Mouse (Mus musculus): Measurements from ENCODE around the gene Manba. TPM values are rescaled to one million over a fixed set of nuclear protein-coding genes. Genes with fewer than 3 reads are reported as not detected.
"Not testable (repeated sequence)": the region's sequence is repeated elsewhere in the genome, so short reads cannot be mapped to it uniquely, and the experiment has no call there.

The Manba gene
- polyA plus RNA-seq, 1 experiment from 2014 or later: 5.9 TPM

DNA sequence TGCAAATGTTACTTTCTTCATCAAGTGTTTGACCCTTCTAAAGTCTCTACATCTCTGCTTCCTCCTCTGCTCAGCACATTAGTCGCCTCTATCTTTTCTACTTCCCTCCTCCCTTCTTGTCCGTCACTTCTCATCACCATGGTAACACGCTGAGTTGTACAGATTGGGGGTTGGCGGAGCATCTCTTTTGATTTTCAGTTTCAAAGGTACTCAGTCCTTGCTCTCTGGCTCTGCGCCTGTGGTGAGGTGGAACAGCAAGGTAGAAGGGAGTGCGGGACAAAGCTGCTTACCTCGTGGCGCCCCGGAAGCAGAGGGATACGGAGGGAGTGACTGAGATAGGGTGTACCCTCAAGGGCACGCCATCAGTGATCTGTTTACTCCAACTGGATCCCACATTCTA is 27.9 kb downstream of the Manba start:
- H3K4me3 ChIP-seq: no peak overlapping the region
- 40% methylated on average over 11 of the region's 11 CpGs for WGBS

DNA sequence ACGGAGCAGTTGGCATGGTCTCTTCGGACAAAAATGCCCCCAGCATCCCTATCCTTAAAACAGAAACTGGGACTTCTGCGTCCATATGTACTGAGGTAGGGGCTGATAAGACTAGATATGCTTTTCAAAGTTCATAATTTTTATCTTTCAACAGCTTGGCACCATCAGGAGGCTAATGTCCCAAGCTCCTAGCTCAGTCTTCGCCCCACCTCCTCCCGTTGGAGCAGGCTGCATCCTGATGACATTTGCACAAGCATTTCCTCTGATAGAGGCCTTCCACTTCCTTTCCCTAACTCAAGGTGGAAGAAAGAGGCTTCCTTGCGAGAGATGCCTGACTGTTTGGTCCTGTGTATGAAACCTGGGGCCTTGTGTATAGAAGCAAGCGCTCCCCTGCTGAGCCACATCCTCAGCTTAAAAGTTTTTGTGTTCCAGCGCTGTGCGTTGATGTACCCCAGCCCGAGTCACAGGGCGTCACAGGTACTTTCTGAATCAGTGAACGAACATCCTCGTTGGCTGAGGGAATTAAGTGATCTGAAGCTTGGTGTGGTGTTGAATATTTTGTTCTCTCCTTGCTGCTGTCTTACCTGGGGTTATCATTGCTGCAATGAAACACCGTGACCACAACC is 28.5 kb downstream of the Manba start:
- Histone ChIP-seq H3K27ac (replicated peaks) (0 out of 2 replicates have a peak overlapping the region, but pooled peaks have one; percentile 40), H3K27me3 (no peaks in the 10 kb centered on the region), H3K36me3 (no peaks in the 10 kb centered on the region), H3K4me3 (no peak overlapping the region), H3K4me1 (replicated peaks) (0 out of 2 replicates have a peak, but pooled peaks cover 8% of the 10 kb centered on the region), H3K4me2 (no peak overlapping the region), H3K9me3 (no peaks in the 10 kb centered on the region), H3K9ac (no peak overlapping the region)
- no peak for ATAC-seq (ENCODE audit: low read depth)
- 81% methylated on average over 14 of the region's 14 CpGs for WGBS

More for the DNA sequence above, 27.9 kb downstream of the Manba start:
- Histone ChIP-seq H3K9ac (no peak overlapping the region), H3K4me2 (peak overlapping the region; percentile 26; the same call in 1 of the 2 replicates), H3K4me1 (replicated peaks) (0 out of 2 replicates have a peak, but pooled peaks cover 8% of the 10 kb centered on the region), H3K9me3 (no peaks in the 10 kb centered on the region), H3K27ac (replicated peaks) (peak overlapping the region; percentile 40), H3K27me3 (no peaks in the 10 kb centered on the region), H3K36me3 (no peaks in the 10 kb centered on the region)
- ATAC-seq (ENCODE audit: low read depth): peak; percentile 53; the same call in 1 of the 2 replicates

DNA sequence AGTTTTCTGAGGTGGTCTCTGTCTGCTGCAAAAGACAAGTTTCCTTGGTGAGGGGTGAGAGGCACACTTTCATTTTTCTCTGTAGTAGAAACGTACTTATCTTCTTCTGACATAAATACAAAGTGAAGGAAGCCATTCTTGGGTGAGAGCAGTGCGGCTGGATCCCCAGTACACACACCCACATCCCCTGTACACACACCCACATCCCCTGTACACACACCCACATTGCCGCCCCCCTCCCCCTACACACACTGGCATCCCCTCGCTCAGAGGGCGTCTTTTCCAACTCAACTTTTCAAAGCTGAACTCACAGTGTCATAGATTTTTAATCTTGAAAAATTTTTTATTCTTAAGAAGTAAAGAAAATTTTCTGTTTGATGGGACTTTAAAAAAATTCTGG is 29.8 kb downstream of the Manba start:
- Histone ChIP-seq H3K36me3 (no peaks in the 10 kb centered on the region), H3K27ac (replicated peaks) (no peak overlapping the region), H3K4me3 (no peak overlapping the region), H3K4me2 (no peak overlapping the region), H3K27me3 (no peaks in the 10 kb centered on the region), H3K9me3 (no peaks in the 10 kb centered on the region), H3K4me1 (replicated peaks) (0 out of 2 replicates have a peak, but pooled peaks cover 8% of the 10 kb centered on the region), H3K9ac (no peak overlapping the region)
- ATAC-seq (ENCODE audit: low read depth): no peak
- 86% methylated on average over 5 of the region's 5 CpGs for WGBS

GRCm38 (mm10) chr3:135516891-135517290 is 31.5 kb downstream of the Manba start:
- H3K27ac ChIP-seq (replicated peaks): no peak overlapping the region
- H3K27me3 ChIP-seq: no peaks in the 10 kb centered on the region
- no peaks in the 10 kb centered on the region for H3K9me3 ChIP-seq
- no peak for ATAC-seq (ENCODE audit: low read depth)
- H3K4me1 ChIP-seq (replicated peaks): 0 out of 2 replicates have a peak, but pooled peaks cover 8% of the 10 kb centered on the region
- 70% methylated on average over 6 of the region's 6 CpGs for WGBS
- no peak overlapping the region for H3K4me2 ChIP-seq
- H3K36me3 ChIP-seq: no peaks in the 10 kb centered on the region
- H3K4me3 ChIP-seq: no peak overlapping the region
- no peak overlapping the region for H3K9ac ChIP-seq

GRCm38 (mm10) chr3:135518882-135519281 is 33.5 kb downstream of the Manba start:
- H3K9me3 ChIP-seq: no peaks in the 10 kb centered on the region
- 0 out of 2 replicates have a peak, but pooled peaks cover 5% of the 10 kb centered on the region for H3K4me1 ChIP-seq (replicated peaks)
- no peak overlapping the region for H3K9ac ChIP-seq
- 91% methylated on average over 5 of the region's 5 CpGs for WGBS
- H3K27ac ChIP-seq (replicated peaks): no peak overlapping the region
- no peak overlapping the region for H3K4me3 ChIP-seq
- H3K4me2 ChIP-seq: no peak overlapping the region
- no peak for ATAC-seq (ENCODE audit: low read depth)
- no peaks in the 10 kb centered on the region for H3K27me3 ChIP-seq
- no peaks in the 10 kb centered on the region for H3K36me3 ChIP-seq

- H3K9ac ChIP-seq: no peak overlapping the region
- H3K4me1 ChIP-seq (replicated peaks): 0 out of 2 replicates have a peak, but pooled peaks cover 5% of the 10 kb centered on the region
- ATAC-seq (ENCODE audit: low read depth): no peak
- no peak overlapping the region for H3K4me3 ChIP-seq
- no peaks in the 10 kb centered on the region for H3K27me3 ChIP-seq
- H3K36me3 ChIP-seq: no peaks in the 10 kb centered on the region
- H3K27ac ChIP-seq (replicated peaks): no peak overlapping the region
- WGBS: 74% methylated on average over 6 of the region's 6 CpGs
- no peaks in the 10 kb centered on the region for H3K9me3 ChIP-seq
- no peak overlapping the region for H3K4me2 ChIP-seq
Measured at GRCm38 (mm10) chr3:135519584-135519983, 34.2 kb downstream of the Manba start.

DNA sequence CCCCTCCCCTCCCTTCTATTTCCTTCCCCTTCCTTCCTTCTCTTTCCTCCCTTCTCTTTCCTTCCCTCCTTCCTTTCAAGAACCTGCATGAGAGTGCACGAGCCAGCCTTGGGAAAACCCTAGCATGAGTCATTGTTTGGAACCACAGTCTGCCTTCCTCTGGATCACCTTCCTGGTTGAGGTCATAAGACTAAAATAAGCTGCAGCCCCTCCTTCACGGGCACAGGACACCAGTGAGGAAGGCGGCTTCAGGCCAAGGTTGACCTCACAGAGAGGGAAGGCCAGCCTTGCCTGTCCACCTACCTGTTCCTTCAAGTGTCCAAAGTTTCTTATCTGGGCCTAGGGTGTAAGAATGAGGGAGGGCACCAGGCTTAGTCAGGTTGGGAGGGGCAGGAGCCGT is 36.6 kb downstream of the Manba start:
- 0 out of 2 replicates have a peak, but pooled peaks cover 5% of the 10 kb centered on the region for H3K4me1 ChIP-seq (replicated peaks)
- no peak overlapping the region for H3K4me2 ChIP-seq
- no peak overlapping the region for H3K9ac ChIP-seq
- no peaks in the 10 kb centered on the region for H3K9me3 ChIP-seq
- WGBS: 67% methylated on average over 4 of the region's 4 CpGs
- no peaks in the 10 kb centered on the region for H3K36me3 ChIP-seq
- H3K27ac ChIP-seq (replicated peaks): no peak overlapping the region
- no peak for ATAC-seq (ENCODE audit: low read depth)
- H3K4me3 ChIP-seq: no peak overlapping the region
- H3K27me3 ChIP-seq: no peaks in the 10 kb centered on the region

- peak overlapping the region; percentile 9; the same call in 1 of the 2 replicates for H3K4me2 ChIP-seq
- H3K4me3 ChIP-seq: no peak overlapping the region
- no peaks in the 10 kb centered on the region for H3K9me3 ChIP-seq
- H3K27ac ChIP-seq (replicated peaks): no peak overlapping the region
- no peaks in the 10 kb centered on the region for H3K27me3 ChIP-seq
- 0 out of 2 replicates have a peak, but pooled peaks cover 5% of the 10 kb centered on the region for H3K4me1 ChIP-seq (replicated peaks)
- H3K36me3 ChIP-seq: no peaks in the 10 kb centered on the region
- ATAC-seq (ENCODE audit: low read depth): no peak
- H3K9ac ChIP-seq: no peak overlapping the region
- WGBS: 56% methylated on average over 16 of the region's 16 CpGs
Measured at GRCm38 (mm10) chr3:135522618-135523355, 37.4 kb downstream of the Manba start.

DNA sequence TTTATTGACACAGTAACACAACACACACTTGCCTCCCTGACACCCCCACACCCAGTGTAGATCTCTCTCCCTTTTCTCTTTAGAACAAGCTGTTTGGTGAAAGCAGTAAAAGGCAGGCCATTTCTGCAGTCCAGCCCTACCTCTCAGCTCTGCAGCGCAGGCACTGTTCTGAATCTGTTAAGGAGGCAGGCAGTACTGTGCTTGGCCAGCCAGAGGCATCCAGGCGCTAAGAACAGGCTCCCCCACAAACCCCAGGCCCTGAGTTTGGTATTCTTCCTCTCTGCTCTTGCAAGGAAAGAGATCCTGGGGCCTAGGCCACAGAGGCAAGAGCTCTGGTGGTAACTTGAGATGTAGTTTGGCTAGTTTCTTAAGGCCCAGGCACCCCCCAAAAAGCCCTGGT is 39.5 kb downstream of the Manba start:
- H3K4me3 ChIP-seq; H3K36me3 ChIP-seq; H3K4me1 ChIP-seq (replicated peaks); H3K9ac ChIP-seq; H3K4me2 ChIP-seq; H3K9me3 ChIP-seq; ATAC-seq (ENCODE audit: low read depth); H3K27me3 ChIP-seq; H3K27ac ChIP-seq (replicated peaks): not testable (repeated sequence)
- WGBS: 8% methylated on average over 2 of the region's 2 CpGs

- no peaks in the 10 kb centered on the region for H3K9me3 ChIP-seq
- 82% methylated on average over 7 of the region's 7 CpGs for WGBS
- no peak for ATAC-seq (ENCODE audit: low read depth)
- H3K4me2 ChIP-seq: no peak overlapping the region
- H3K36me3 ChIP-seq: no peaks in the 10 kb centered on the region
- H3K4me3 ChIP-seq: no peak overlapping the region
- H3K27me3 ChIP-seq: no peaks in the 10 kb centered on the region
- no peak overlapping the region for H3K27ac ChIP-seq (replicated peaks)
- H3K9ac ChIP-seq: no peak overlapping the region
- no peaks in the 10 kb centered on the region; the same call in 1 of the 2 replicates for H3K4me1 ChIP-seq (replicated peaks)
Measured at GRCm38 (mm10) chr3:135529670-135530069, 44.3 kb downstream of the Manba start.

GRCm38 (mm10) chr3:135531762-135532161 is 46.4 kb downstream of the Manba start:
- no peaks in the 10 kb centered on the region for H3K27me3 ChIP-seq
- ATAC-seq (ENCODE audit: low read depth): no peak

DNA sequence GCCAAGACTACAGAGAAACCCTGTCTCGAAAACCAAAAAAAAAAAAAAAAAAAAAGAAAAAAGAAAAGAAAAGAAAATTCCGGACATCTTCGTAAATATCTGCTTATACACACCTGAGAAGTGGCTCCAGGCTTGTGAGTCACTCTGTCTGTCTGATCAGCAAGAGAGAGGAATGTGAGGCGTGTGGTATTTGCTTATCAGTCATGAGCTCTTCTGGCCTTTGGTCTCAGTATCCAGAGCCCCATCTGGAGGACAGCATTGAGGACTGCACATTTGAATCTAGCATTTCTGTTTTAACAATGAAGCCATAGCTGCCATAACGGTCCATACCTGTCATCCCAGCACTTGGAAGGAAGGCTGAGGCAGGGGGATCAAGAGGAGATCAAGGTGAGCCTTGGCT is 48.7 kb downstream of the Manba start:
- Histone ChIP-seq H3K27ac (replicated peaks) (no peak overlapping the region), H3K9ac (no peak overlapping the region), H3K27me3 (no peaks in the 10 kb centered on the region), H3K4me3 (no peak overlapping the region), H3K36me3 (no peaks in the 10 kb centered on the region), H3K4me1 (replicated peaks) (no peaks in the 10 kb centered on the region; the same call in 1 of the 2 replicates), H3K9me3 (no peaks in the 10 kb centered on the region), H3K4me2 (no peak overlapping the region)
- WGBS: 90% methylated on average over 4 of the region's 5 CpGs
- ATAC-seq (ENCODE audit: low read depth): no peak

More at GRCm38 (mm10) chr3:135531762-135532161, 46.4 kb downstream of the Manba start:
- WGBS: 78% methylated on average over 2 of the region's 2 CpGs
- Histone ChIP-seq H3K27ac (replicated peaks) (no peak overlapping the region), H3K36me3 (no peaks in the 10 kb centered on the region), H3K4me2 (no peak overlapping the region), H3K9ac (no peak overlapping the region), H3K4me1 (replicated peaks) (no peaks in the 10 kb centered on the region; the same call in 1 of the 2 replicates), H3K4me3 (no peak overlapping the region), H3K9me3 (no peaks in the 10 kb centered on the region)

Measured in neural tube, embryonic 13.5 days (tissue).